Mouse (Mus musculus) left cerebral cortex, postnatal 36 days (tissue): ENCODE data around the gene Etv6. TPM values are rescaled to one million over a fixed set of nuclear protein-coding genes. Genes with fewer than 3 reads are reported as not detected.
A peak's percentile ranks its signal among the peaks of the same experiment; 100 is the strongest.

Experiments used
- DNase-seq, 2 experiments: peaks; one replicate each; pipeline ENCODE4 v3.0.0; 2021 to 2022; ENCODE audit warnings: low spot score in 2 of 2, mixed read lengths in 1 of 2
- intact Hi-C: fragments of 180-260 bp; cut with DNase I; formaldehyde crosslinking; loops from one replicate; pipeline ENCODE4 v1.15.1; 2025
- total RNA-seq, 2 experiments: library from RNA; stranded (reverse); gene quantifications; 2 replicates each; pipeline ENCODE4 v1.2.3; 2021

Etv6 gene
- total RNA-seq, 2 experiments from 2014 or later, result 14.1 to 18.1 TPM

DNA sequence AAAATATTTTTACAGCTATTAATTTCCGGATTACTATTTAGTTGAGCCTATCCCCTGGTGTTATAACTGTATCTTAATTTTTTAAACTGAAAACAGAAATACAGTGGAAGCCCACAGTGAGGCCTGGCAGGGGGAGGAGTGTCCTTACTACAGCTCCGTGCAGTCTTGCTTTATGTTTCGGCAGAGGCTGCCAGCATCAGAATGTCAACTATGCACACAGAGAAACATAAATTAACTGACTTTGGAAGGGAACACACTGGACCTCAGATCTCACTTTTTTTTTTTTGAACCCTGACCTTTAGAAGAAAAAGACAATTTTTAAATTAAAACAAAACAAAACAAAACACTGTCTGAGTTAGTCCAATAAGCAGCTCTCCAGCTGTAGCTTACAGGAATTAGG lies 153.2 kb downstream of the Etv6 start:
- intact Hi-C loops, result loop anchor here (5.0 kb wide), 1 partner anchor 36 kb away; no protein-coding TSS in a partner anchor

DNA sequence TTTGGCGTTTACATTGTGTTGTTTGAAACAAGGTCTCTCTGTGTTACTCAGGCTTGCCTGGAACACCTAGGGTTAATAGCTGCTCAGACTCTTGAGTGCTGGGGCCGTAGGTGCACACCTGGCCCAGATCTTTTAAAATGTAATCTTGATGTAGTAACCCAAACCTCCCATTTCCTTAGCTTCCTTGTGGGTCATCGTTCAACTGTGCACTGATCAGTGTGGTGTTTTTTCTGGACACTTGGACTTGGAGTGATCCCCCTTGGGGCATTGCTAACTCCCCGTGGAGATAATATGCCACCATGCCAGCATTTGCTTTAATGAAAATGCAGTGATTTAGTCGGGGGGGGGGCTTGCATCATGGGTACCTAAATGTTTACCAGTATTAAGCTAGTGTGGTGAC lies 153.7 kb downstream of the Etv6 start:
- DNase-seq, result no peak
- intact Hi-C loops, result loop anchor here (5.0 kb wide), 1 partner anchor 37 kb away; no protein-coding TSS in a partner anchor

More for the DNA sequence above, 153.2 kb downstream of the Etv6 start:
- DNase-seq, result no peak

DNA sequence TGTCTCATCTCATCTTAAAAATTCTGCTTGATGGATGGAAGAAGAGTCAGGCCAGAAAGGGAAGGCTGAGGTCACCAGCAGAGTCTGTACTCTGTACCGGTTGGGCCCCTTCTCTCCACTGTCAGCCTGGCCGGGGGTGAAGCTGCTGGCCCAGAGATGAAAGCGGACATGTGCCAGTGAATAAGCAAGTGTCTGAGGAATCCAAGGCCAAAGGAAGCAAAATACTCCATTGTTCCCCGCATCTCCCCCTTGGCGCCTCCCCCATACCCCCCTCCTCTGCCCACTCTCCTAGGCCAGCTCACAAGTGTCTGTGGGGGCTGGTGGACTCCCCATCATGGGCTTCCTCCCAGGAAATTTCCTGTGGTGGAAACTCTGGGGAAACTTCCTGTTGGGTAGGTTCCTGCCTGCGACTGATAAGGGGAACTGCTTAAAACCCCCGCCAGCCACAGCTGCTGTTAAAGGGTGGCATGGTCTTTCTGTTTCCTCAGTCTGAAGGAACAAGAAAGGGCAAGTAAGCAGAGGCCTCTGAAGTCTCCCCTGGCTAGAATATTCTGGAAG lies 154.2 kb downstream of the Etv6 start:
- DNase-seq, result no peak
- intact Hi-C loops, result loop anchor here (5.0 kb wide), 1 partner anchor 37 kb away; no protein-coding TSS in a partner anchor

DNA sequence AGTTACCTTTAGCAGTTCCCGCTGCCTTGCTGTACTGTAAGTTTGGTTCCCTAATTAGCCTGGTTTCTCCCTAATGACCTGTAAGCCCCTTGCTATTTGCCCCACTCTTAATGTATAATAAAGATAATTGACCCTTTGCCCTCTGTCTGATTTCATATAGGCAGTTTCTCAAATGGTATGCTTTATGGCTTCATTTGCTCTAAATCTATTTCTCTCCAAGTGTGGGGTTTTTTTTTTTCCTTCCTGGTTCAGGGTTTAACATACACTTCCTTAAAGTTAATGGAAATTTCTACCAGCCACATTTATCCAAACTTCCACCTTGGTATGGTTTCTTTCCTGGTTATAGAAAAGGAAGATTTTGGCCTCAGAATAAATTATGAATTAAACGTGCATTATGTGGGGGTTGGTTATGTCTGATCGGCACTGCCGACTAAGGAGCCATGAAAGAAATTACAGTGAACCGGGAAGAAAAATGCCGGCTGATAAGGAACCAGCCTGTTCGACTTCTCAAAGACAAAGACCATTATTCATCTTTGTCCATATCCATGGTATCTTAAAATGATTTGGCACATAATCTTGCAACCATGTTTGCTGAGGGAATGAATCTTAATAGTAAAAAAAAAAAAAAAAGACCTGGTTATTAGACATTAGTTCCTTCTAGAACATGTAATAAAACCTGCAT lies 155.2 kb downstream of the Etv6 start:
- DNase-seq, result no peak
- intact Hi-C loops, result no loop called here

DNA sequence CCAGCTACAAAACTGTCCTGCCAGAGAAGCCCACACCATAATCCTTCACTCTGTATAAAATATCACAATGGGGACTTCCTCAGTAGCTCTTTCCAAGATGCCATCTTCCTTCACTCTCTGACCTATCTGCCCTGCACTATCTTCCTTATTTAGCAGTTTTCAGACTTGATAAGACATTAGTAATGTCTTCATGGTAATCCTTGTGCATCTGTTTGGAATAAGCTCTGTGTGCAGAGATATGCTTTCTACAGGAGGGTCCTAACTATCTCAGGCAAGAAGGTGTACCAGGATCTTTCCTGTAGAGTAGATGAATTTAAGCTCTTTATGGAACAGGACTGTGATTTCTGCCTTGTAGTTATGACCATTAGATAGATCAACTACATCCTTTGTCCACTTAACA lies 157.2 kb downstream of the Etv6 start:
- intact Hi-C loops, result no loop called here
- no peak for DNase-seq

DNA sequence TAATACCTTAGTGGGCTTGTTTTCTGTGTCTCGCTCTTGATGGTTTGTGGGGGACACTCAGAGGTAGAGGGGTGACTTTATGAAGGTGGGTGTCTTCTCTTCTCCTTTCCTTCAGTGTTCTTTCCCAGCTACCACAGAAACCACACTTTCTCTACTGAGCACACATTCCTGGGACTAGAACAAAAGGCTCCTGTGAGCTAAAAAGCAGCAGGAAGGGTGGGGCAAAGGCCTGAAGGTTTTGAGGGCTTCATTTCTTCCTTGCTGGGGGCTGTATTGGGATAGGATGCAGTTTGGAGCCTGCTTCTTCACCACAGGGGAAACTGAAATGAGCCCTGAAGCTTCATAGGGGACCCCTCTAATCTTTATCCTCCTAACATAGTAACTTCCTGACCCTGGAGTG lies 164.4 kb downstream of the Etv6 start:
- no peak for DNase-seq
- intact Hi-C loops, result no loop called here

DNA sequence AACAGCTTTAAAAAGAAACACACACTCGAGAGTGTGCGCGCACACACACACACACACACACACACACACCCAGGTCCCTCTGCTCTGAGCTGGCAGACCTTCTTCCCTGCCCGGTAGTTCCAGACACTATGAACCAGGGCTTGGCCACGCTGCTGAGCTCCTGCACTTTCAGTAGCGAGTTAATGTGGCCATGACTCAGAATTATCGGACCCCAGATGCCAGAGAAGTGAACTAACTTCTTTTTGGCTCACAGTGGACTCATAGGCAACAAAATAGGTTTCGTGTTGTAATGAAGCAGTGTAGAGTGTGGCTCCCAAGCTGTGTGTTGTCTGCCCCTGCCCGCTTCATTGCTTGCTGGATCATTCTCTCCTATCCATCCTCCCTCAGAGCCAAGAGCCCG lies 165.1 kb downstream of the Etv6 start:
- no peak for DNase-seq
- intact Hi-C loops, result no loop called here

DNA sequence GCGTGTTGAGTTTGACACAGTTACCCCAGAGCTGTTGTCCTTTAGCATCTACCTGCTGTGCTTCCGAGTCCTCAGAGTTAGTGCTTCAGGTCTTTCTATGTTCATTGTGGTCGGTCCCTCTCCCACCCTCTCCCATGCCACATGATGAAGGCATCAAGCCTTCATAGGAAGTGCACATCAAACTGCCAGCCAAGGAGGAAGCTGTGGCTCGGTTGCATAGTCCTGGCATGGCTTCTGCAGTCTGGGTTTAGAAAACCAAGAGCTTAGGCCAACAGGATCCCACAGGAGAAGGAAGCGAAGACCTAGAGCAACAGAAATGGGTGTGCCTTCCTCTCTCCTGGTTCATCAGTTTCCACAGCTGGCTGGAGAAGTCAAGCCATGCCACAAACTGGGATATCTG lies 166.7 kb downstream of the Etv6 start:
- intact Hi-C loops, result no loop called here
- no peak for DNase-seq

DNA sequence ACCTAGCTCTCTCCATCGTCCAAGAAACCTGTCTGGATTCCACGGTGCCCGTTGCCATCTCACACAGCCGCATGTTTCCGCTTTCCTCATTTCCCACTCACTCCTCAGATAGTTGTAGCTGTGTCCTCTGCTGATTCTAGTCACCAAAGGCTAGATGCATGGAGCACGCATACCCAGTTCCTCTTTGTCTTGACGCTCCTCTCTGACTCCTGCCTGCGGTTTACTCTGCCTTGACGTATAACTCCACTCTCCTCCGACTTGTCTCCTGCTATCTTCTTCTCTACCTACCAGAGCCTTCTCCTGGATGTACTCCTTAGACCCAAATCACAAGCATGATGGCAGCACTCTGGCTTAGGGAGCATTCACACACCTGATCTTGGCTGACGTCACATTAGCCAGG lies 169.7 kb downstream of the Etv6 start:
- intact Hi-C loops, result no loop called here
- DNase-seq, result no peak

DNA sequence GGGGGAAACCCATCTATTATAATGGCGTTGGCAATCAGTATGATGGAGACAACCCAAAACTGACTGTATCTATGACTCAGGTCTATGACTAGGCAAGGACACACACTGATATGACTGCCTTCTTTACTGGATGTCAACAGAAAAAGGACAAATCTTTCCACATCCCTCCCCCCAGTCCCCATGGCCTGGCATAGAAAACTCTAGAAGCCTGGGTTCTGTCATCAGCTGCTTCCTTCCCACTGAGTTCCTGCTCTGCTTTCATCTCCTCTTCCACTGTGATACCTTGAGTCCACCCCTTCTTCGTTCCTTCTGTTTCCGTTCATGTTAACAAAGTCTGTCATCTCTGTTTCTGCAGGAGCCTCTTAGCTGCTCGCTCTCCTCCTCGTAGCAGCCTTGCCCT lies 170.2 kb downstream of the Etv6 start:
- intact Hi-C loops, result no loop called here
- no peak for DNase-seq

DNA sequence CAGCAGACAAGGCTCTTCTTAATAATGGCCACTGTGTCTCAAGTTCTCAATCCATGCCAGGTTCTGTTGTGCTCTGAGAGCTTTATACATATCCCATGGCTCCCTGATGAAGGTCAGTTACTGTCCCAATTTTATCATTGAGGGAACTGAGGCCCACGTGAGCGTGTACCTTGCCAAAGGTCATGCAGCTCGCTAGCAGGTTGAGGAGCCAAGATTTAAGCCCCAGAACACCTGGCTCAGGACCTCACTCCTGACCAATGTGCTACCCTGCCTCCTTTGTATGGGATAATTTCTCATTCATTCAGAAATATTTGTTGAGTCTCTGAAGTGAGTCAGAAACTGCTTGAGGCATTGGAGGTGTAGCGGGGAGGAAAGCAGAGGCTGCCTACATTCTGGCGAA lies 170.8 kb downstream of the Etv6 start:
- DNase-seq, result no peak
- intact Hi-C loops, result no loop called here

DNA sequence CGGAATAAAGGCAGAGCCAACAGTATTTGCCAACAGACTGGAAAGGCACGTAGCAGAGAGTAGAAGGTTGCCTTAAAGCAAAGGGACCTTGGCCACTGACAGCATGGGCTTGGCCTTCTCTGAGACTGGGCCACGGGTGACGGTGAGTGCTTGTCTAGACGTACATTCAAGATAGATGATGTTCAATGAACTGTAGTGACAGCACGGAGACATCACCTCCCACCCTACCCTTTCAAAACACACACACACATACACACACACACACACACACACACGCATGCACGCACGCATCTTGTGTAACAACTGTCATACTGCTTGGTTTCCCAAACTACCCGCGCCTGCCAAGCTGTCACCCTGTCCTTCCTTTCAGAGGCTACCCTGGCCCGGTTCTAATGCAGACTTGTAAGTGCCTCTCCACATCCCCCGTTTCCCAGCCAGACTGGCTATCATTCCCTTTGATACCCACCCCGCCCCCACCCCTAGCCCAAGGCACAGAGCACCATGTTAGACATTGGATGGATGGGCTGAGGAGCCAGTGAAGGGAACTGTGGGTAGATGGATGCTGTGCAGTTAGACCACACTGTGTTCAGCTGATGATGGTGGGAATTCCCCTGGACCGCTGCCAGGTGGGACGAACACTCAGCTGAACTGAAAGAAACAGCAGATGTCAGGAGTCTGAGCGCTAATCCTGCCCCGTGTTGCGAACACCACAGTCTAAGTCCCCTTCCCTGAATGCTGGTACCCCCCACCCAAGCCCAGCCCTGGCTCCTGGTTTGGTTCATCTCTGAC lies 172.1 kb downstream of the Etv6 start:
- DNase-seq, result no peak
- intact Hi-C loops, result no loop called here

DNA sequence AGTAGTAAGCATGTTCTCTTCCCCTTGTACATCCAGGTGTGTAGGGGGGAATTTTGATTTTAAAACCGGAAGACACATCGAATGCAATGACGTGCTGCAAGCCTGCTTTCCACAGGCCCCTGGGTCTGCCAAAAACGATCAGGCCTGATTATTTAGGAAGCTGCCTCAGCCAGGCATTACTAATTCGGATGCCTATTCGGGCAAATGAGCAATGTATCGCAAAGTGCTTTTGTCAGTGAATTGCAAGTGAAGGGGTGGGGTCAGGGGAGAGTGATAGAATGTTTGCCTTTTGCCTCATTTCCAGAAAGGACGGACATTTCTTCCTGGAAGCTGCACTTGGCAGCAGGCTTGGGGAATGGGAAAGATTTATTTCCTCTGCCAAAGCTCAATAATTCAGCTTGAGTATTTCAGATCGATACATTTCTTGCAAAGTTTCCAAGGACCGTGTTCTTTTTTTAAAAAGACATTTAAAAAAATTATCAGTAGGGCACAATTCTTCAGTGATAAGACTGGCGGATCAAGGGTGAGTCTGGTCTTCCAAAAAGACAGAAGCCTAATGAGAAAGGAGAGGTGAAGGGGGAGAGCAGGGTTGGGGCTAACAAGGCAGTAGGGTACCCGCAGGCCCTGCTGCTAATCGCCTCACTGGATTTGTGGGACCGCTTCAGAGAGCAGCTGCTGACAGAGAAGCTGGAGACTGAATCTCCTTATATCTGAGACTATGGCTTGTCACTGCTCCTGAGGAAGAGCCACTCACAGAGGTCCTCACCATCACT lies 172.9 kb downstream of the Etv6 start:
- DNase-seq, result no peak
- intact Hi-C loops, result no loop called here

DNA sequence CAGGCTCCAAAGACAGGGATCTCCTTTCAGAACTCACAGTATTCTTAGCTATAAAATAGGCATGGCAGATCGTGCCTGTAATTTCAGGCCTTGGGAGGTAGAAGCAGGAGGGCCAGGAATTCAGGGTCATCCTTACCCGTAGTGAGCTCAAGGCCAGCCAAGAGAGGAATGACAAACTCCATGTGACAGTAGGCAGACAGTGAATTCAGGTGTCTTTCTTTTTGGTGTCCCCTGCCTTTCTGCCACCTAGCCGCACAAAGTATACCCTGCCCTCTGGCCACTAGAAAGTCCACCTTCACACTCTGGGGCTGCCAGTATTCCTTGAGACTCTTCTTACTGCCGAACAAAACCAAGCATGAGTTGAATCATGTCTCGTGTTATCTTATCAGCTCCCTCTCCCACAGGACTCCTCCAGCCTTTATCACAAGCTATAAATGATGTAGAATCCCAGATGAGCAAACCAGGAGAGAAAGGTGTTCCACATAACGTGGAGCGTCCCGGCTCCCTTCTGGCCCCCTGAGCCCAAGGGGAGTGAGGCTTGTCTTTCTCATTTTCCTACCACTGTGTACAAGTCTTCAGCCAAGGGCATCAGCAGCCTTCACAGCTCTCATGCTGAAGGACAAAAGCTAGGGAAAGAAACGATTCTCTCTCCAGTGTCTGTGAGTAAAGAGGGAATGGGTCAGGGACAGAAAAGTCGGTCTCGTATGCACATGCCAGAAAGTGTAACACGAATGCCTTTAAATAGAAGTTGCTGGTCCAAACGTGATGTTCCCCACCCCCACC lies 175.4 kb downstream of the Etv6 start:
- DNase-seq, result no peak
- intact Hi-C loops, result loop anchor here (10.0 kb wide), 1 partner anchor 176 kb away; the partner anchor contains the start of gene Etv6

DNA sequence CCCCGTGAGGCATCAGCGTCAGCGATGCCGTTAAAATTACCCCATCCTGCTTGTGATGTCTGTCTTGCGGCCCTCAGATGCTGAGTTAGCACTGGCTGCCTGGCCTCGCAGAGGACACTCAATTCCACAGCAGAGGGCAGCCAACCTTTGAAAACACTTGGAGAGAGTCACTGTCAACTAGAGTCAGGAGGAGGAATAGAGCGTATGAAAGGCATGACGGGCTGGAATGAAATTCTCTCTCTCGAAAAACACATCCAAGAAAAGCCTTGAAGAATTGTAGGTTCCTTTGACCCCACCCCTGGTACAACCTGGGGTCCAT lies 175.9 kb downstream of the Etv6 start:
- intact Hi-C loops, result loop anchor here (10.0 kb wide), 1 partner anchor 177 kb away; the partner anchor contains the start of gene Etv6
- DNase-seq, result no peak

DNA sequence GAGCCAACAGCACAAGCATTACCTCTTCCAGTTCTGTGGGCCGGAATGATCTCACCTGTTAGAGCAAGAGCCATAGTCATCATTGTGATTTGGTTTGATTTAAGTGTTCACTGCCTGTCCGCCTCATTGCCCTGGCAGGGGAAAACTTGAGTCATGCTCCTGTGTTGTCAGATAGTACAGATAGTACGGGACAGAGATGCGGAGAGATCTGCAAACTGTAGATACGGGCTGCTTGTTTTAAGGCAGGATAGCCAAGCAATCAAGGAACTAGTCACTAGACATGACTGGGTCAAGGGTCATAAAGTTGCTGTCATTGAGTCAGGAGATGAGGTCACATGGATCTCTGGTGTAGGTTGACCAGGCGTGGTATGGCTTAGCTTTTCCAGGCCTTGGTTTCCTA lies 182.2 kb downstream of the Etv6 start:
- no peak for DNase-seq
- intact Hi-C loops, result loop anchor here (5.0 to 10.0 kb wide), 3 partner anchors 35 to 183 kb away; partner anchors contain the start of gene Etv6

DNA sequence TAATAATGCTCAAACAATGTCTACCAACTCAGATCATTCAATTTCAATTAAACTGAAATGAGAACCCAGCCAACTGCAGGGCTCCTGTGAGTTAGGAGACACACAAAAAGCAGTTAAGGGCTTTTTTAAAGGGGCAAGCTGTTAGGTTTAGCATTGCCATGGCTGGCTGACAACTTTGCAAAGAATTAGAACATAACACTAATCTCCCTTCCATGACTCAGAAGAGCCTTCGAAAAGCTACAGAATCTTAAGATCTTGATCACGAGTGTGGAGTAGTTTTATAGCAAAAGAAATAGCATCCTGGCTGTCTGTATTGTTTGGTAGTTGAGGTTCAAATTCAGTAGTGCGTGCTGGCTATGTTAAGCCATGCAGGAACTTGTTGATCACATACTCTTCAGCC lies 182.9 kb downstream of the Etv6 start:
- intact Hi-C loops, result loop anchor here (5.0 to 10.0 kb wide), 3 partner anchors 36 to 184 kb away; partner anchors contain the start of gene Etv6
- no peak for DNase-seq

DNA sequence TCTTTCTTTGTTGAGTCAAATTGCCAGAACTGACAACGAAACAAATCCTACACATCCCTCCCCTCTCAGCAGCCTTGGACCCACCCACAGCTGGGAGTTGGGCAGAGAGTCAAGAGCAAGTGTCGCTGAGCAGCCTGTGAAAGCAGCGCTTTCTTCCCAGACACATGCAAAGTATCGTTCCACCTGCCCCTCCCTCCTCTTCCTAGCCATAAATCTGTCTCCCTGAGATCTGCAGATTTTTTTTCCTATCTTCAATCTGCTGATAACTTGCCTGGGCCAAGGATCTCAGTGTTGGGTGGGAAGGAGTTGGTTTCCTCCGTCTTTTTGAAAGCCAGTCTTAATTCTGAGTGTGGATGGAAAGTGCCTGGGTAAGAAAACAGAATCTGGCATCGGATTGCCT lies 183.9 kb downstream of the Etv6 start:
- DNase-seq, result peak; percentile 64 to 79
- intact Hi-C loops, result loop anchor here (5.0 to 10.0 kb wide), 3 partner anchors 37 to 185 kb away; partner anchors contain the start of gene Etv6

DNA sequence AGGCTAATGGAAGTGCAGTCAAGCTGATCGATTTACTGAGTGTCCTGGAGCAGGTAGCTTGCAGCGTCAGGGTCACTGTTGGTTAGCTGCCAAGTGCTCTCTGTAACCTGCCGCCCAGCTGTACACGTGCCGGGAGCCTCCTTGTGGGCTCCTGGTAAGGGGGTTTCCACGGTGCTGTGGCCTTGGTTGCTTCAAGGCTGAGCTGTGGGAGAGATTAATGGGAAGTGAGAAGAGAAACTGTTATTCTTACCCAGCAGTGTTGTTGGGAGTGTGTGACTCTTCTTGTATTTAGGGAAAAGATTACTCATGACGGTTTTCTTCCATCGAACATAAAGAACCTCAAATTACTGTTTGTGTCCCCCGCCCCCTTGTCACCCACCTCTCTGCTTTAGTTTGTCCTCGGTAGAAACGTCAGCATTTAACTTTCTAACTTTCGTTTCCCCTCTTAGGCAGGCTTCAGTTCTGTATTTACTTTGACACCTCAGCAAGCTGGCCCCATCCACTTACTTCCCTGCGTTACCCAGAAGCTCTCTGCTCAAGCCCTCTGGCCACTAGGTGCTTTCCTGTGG lies 184.8 kb downstream of the Etv6 start:
- no peak for DNase-seq
- intact Hi-C loops, result no loop called here
